Mouse (Mus musculus): ENCODE measurements around the gene Morc4.

The Morc4 gene

GRCm38 (mm10) chrX:139870938-139871791 is at the start of gene Morc4:
Gene Morc4, minus strand, starts transcription at chrX:139871677.
- no peak for DNase-seq (ENCODE audit: low read depth, low spot score)

- no peak for DNase-seq (ENCODE audit: low read depth, low spot score)
These were observed 49.1 kb upstream of the Morc4 start for GRCm38 (mm10) chrX:139920572-139920971.

- DNase-seq (ENCODE audit: low read depth, low spot score) = no peak
These were observed 19.9 kb upstream of the Morc4 start for GRCm38 (mm10) chrX:139891387-139891786.

GRCm38 (mm10) chrX:139883221-139883620 is 11.7 kb upstream of the Morc4 start:
- no peak for DNase-seq (ENCODE audit: low read depth, low spot score)

GRCm38 (mm10) chrX:139877936-139878335 is 6.5 kb upstream of the Morc4 start:
- DNase-seq (ENCODE audit: low read depth, low spot score) = no peak

GRCm38 (mm10) chrX:139877105-139877504 is 5.6 kb upstream of the Morc4 start:
- no peak for DNase-seq (ENCODE audit: low read depth, low spot score)

GRCm38 (mm10) chrX:139870300-139870711 is 1.2 kb downstream of the Morc4 start:
- no peak for DNase-seq (ENCODE audit: low read depth, low spot score)

- no peak for DNase-seq (ENCODE audit: low read depth, low spot score)
These were observed 12.1 kb downstream of the Morc4 start for GRCm38 (mm10) chrX:139859402-139859801.

GRCm38 (mm10) chrX:139854795-139855194 is 16.7 kb downstream of the Morc4 start:
- DNase-seq (ENCODE audit: low read depth, low spot score) = no peak

GRCm38 (mm10) chrX:139841091-139841490 is 30.4 kb downstream of the Morc4 start:
- DNase-seq (ENCODE audit: low read depth, low spot score) = no peak

GRCm38 (mm10) chrX:139839057-139839456 is 32.4 kb downstream of the Morc4 start:
- DNase-seq (ENCODE audit: low read depth, low spot score) = no peak

- DNase-seq (ENCODE audit: low read depth, low spot score) = peak; percentile 36
These were observed 39.0 kb downstream of the Morc4 start for GRCm38 (mm10) chrX:139832464-139832863.

GRCm38 (mm10) chrX:139828363-139829092 is 42.9 kb downstream of the Morc4 start:
- DNase-seq (ENCODE audit: low read depth, low spot score) = no peak

- DNase-seq (ENCODE audit: low read depth, low spot score) = no peak
These were observed 44.6 kb downstream of the Morc4 start for GRCm38 (mm10) chrX:139826926-139827325.

- no peak for DNase-seq (ENCODE audit: low read depth, low spot score)
These were observed 46.1 kb downstream of the Morc4 start for GRCm38 (mm10) chrX:139825402-139825801.

- no peak for DNase-seq (ENCODE audit: low read depth, low spot score)
These were observed 56.3 kb downstream of the Morc4 start for GRCm38 (mm10) chrX:139815201-139815600.

GRCm38 (mm10) chrX:139814018-139814635 is 57.4 kb downstream of the Morc4 start:
- DNase-seq (ENCODE audit: low read depth, low spot score) = peak; percentile 42

GRCm38 (mm10) chrX:139813299-139814002 is 58.0 kb downstream of the Morc4 start:
- no peak for DNase-seq (ENCODE audit: low read depth, low spot score)

- peak; percentile 5 for DNase-seq (ENCODE audit: low read depth, low spot score)
These were observed 58.7 kb downstream of the Morc4 start for GRCm38 (mm10) chrX:139812636-139813298.

- DNase-seq (ENCODE audit: low read depth, low spot score) = no peak
These were observed 63.0 kb downstream of the Morc4 start for GRCm38 (mm10) chrX:139808501-139808900.

GRCm38 (mm10) chrX:139808085-139808484 is 63.4 kb downstream of the Morc4 start:
- DNase-seq (ENCODE audit: low read depth, low spot score) = no peak
